Mouse (Mus musculus) hindbrain, embryonic 11.5 days (tissue): ENCODE measurements around the gene Gm10413. TPM values are rescaled to one million over a fixed set of nuclear protein-coding genes. Genes with fewer than 3 reads are reported as not detected.
"Not testable (repeated sequence)": the region's sequence is repeated elsewhere in the genome, so short reads cannot be mapped to it uniquely, and the experiment has no call there.

Source experiments
- ATAC-seq: fragments of 200-750 bp; cut with Nextera tagmentation; 2 replicates; pipeline ENCODE4 v1.8.0; 2017; ENCODE audit warnings: mild to moderate bottlenecking, moderate TSS enrichment, moderate library complexity; ENCODE audit not compliant: low FRiP score
- DNase-seq: peaks from one replicate; pipeline ENCODE4 v3.0.0-alpha.2; 2015; ENCODE audit warnings: low spot score
- H3K27ac ChIP-seq: fragments of 300-500 bp; sonication (generic); 2 replicates; pipeline ENCODE4 v1.5.1; 2014; ENCODE audit warnings: mild to moderate bottlenecking, low read depth, low read length
- H3K27me3 ChIP-seq: fragments of 300-500 bp; sonication (generic); 2 replicates; pipeline ENCODE4 v1.6.1; 2014; ENCODE audit warnings: mild to moderate bottlenecking, low read length, moderate library complexity, mixed read lengths; ENCODE audit not compliant: control insufficient read depth, insufficient read depth
- H3K36me3 ChIP-seq: fragments of 300-500 bp; sonication (generic); 2 replicates; pipeline ENCODE4 v1.6.1; 2014; ENCODE audit warnings: mild to moderate bottlenecking, low read length, moderate library complexity, mixed read lengths; ENCODE audit not compliant: control insufficient read depth, insufficient read depth
- H3K4me1 ChIP-seq: fragments of 300-500 bp; sonication (generic); replicated peaks from 2 replicates; pipeline ENCODE4 v1.6.1; 2014; ENCODE audit warnings: low read length, mixed read lengths; ENCODE audit not compliant: control insufficient read depth, insufficient read depth
- H3K4me2 ChIP-seq: fragments of 300-500 bp; sonication (generic); replicated peaks from 2 replicates; pipeline ENCODE4 v1.6.1; 2014; ENCODE audit warnings: mild to moderate bottlenecking, low read depth, low read length
- H3K4me3 ChIP-seq: fragments of 300-500 bp; sonication (generic); 2 replicates; pipeline ENCODE4 v1.5.1; 2014; ENCODE audit warnings: low read depth, low read length
- H3K9ac ChIP-seq: fragments of 300-500 bp; sonication (generic); 2 replicates; pipeline ENCODE4 v1.6.1; 2014; ENCODE audit warnings: low read depth, low read length
- H3K9me3 ChIP-seq: fragments of 300-500 bp; sonication (generic); 2 replicates; pipeline ENCODE4 v1.6.1; 2016; ENCODE audit warnings: low read length; ENCODE audit not compliant: control insufficient read depth
- WGBS: fragments of 180-500 bp; shearing (Covaris S2); extraction: QIAGEN DNeasy Blood & Tissue Kit; methylation state at CpG from one replicate; pipeline ENCODE4 v1.1.7; 2014; 5-methylcytosine and 5-hydroxymethylcytosine counted together
- polyA plus RNA-seq: library from polyadenylated mRNA; unstranded; fragments of >200 nt; fragmentation: Nextera tagmentation; extraction: Ambion mirVana; gene quantifications from 2 replicates; pipeline ENCODE4 v1.2.1, GENCODE M21; 2014

Gene Gm10413
- polyA plus RNA-seq, result not detected in 2 replicates

GRCm38 (mm10) chr14:3394793-3395192, at the start of gene Gm10413:
TSS of gene Gm10413 (plus strand) at chr14:3395093.
- H3K27me3 ChIP-seq, H3K27ac ChIP-seq, H3K9ac ChIP-seq, H3K36me3 ChIP-seq, DNase-seq, H3K9me3 ChIP-seq, H3K4me2 ChIP-seq, ATAC-seq, H3K4me1 ChIP-seq, H3K4me3 ChIP-seq: not testable (repeated sequence)
- no CpG with 5 or more reads among the region's 2 CpGs for WGBS

- not testable (repeated sequence) for H3K4me3 ChIP-seq, H3K36me3 ChIP-seq, H3K9me3 ChIP-seq, DNase-seq, H3K27me3 ChIP-seq, H3K4me1 ChIP-seq, ATAC-seq, H3K4me2 ChIP-seq, H3K9ac ChIP-seq, H3K27ac ChIP-seq
- WGBS, result no CpG with 5 or more reads among the region's 32 CpGs
These were observed 17.4 kb downstream of the Gm10413 start, which contains the start of gene Gm10409 for GRCm38 (mm10) chr14:3412314-3412713. TSS of gene Gm10409 (plus strand) at chr14:3412614.

GRCm38 (mm10) chr14:3427803-3428202, 32.9 kb downstream of the Gm10413 start, which contains the start of gene Gm3005:
TSS of gene Gm3005 (plus strand) at chr14:3428103.
- H3K36me3 ChIP-seq, H3K9ac ChIP-seq, H3K4me3 ChIP-seq, DNase-seq, ATAC-seq, H3K4me2 ChIP-seq, H3K27ac ChIP-seq, H3K9me3 ChIP-seq, H3K4me1 ChIP-seq, H3K27me3 ChIP-seq: not testable (repeated sequence)
- no CpG with 5 or more reads among the region's 2 CpGs for WGBS

GRCm38 (mm10) chr14:3449079-3449478, 54.2 kb downstream of the Gm10413 start, which contains the start of gene Gm10408:
TSS of gene Gm10408 (plus strand) at chr14:3449379.
- not testable (repeated sequence) for H3K4me3 ChIP-seq, H3K27me3 ChIP-seq, H3K4me1 ChIP-seq, H3K9ac ChIP-seq, H3K27ac ChIP-seq, H3K9me3 ChIP-seq, H3K36me3 ChIP-seq, DNase-seq, H3K4me2 ChIP-seq, ATAC-seq
- no CpG with 5 or more reads among the region's 3 CpGs for WGBS

Other genes with a start within 250 kb of the Gm10413 start
- 0.29 TPM in 1 of 2 replicates, not detected in the other for gene Gm5795, start 206.8 kb upstream of the Gm10413 start, polyA plus RNA-seq
- gene D830030K20Rik, start 186.6 kb upstream of the Gm10413 start, polyA plus RNA-seq, result 7.7 and 11.1 TPM in 2 replicates
- not detected in 2 replicates for gene Gm2956, start 62.5 kb upstream of the Gm10413 start, polyA plus RNA-seq
- 2.7 TPM in 2 replicates for gene Gm10409, start 17.5 kb downstream of the Gm10413 start, polyA plus RNA-seq
- gene Gm3005, start 33.0 kb downstream of the Gm10413 start, polyA plus RNA-seq, result 1.7 and 3.0 TPM in 2 replicates
- gene Gm10408, start 54.3 kb downstream of the Gm10413 start, polyA plus RNA-seq, result not detected in 2 replicates
- not detected in 2 replicates for gene Gm3012, start 239.4 kb downstream of the Gm10413 start, polyA plus RNA-seq